Mouse (Mus musculus): Measurements from ENCODE around the gene Usp16. TPM values are rescaled to one million over a fixed set of nuclear protein-coding genes. Genes with fewer than 3 reads are reported as not detected.

Usp16 gene
- 96.3 and 114 TPM in 2 replicates for total RNA-seq (2023)

GRCm38 (mm10) chr16:87454419-87455179 is at the start of gene Usp16:
Gene Usp16 (plus strand): TSS chr16:87454703.

GRCm38 (mm10) chr16:87432033-87432814 is 22.3 kb upstream of the Usp16 start, which contains the start of gene Ltn1:
Gene Ltn1 (minus strand): TSS chr16:87432612.

DNA sequence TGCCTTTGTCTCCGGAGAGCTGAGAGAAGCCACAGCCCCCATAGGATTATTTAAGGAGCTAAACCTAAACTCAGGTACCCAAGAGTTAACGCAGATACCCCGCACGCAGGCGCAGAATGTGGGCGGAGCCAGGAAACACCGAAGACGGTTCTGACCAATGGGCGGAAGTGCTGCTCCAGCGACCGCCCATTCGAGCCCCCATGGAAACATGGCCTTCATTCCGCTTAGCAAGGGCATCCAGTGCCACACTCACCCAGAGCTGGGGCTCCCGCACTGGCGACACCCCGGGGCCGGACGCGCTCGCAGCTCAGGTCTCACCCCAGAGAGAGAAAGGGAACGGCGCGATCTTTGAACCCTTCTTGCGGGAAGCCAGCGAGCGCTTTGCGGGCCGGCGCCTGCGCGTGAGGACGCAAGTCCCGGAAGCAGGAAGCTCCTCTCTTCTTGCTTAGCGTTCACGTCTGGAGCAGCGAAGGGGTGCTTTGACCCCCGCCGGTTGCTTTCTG is 14.3 kb upstream of the Usp16 start, which contains the start of gene Rwdd2b:
Gene Rwdd2b (minus strand): TSS at position 390 of the 503 bp plus-strand sequence.

DNA sequence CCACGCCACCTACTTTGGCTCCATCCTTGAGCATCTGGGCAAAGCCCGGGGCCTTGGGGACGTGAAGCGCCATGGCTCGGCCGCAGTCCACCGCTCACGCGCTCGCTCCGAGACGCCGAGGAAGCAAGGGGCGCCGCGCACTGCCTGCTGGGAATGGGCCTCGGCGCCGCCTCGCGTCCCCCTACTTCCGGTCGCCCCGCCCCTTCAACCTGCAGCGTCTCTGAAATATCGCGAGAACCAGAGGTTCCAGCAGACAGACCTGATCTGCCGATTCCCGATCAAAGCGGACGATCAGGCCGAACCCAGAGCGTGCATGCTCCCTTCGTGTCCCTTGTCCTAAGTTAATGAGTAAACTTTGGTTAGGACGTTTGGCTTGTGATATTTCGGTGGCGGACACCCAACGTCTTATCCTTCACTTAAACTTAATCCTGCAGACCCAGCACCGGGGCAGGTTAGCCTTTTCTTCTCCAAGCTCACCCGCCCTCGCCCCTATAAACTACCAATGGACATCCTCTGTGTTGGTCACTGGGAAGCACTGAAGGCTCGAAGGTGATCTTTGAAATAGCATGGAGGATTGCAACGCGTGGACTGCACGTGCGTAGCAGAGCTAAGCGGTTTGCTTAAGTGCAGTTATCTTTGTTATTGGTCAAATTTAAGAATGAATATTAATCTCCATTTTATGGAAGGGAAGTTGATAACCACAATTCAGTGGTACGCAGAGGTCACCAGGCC is 41.4 kb downstream of the Usp16 start, which contains the start of gene Cct8:
Gene Cct8 (minus strand): TSS at position 158 of the 732 bp plus-strand sequence.

Other genes with a start within 250 kb of the Usp16 start
- gene N6amt1, start 100.5 kb upstream of the Usp16 start, total RNA-seq (2023), result 2.3 and 2.7 TPM in 2 replicates
- 23.8 and 30.3 TPM in 2 replicates for gene Ltn1, start 22.1 kb upstream of the Usp16 start, total RNA-seq (2023)
- gene Rwdd2b, start 14.1 kb upstream of the Usp16 start, total RNA-seq (2023), result 3.1 and 5.2 TPM in 2 replicates
- gene Cct8, start 41.2 kb downstream of the Usp16 start, total RNA-seq (2023), result 87.4 and 88.1 TPM in 2 replicates
- gene Map3k7cl, start 98.6 kb downstream of the Usp16 start, total RNA-seq (2023), result not detected in 2 replicates
- 90.1 and 103 TPM in 2 replicates for gene Bach1, start 244.2 kb downstream of the Usp16 start, total RNA-seq (2023)